Mouse (Mus musculus) embryonic facial prominence, embryonic 12.5 days (tissue): ENCODE results near the gene Extl1. TPM values are rescaled to one million over a fixed set of nuclear protein-coding genes. Genes with fewer than 3 reads are reported as not detected.

Experiments used
- ATAC-seq: fragments of 200-750 bp; cut with Nextera tagmentation; 2 replicates; pipeline ENCODE4 v1.8.0; 2017; ENCODE audit not compliant: insufficient number of reproducible peaks, insufficient read depth, low FRiP score, low TSS enrichment
- H3K27ac ChIP-seq: fragments of 300-500 bp; sonication (generic); 2 replicates; pipeline ENCODE4 v1.5.1; 2016; ENCODE audit warnings: mild to moderate bottlenecking
- H3K27me3 ChIP-seq: fragments of 300-500 bp; sonication (generic); 2 replicates; pipeline ENCODE4 v1.6.1; 2016; ENCODE audit warnings: mild to moderate bottlenecking, moderate library complexity
- H3K36me3 ChIP-seq: fragments of 300-500 bp; sonication (generic); 2 replicates; pipeline ENCODE4 v1.6.1; 2016; ENCODE audit warnings: mild to moderate bottlenecking
- H3K4me1 ChIP-seq: fragments of 300-500 bp; sonication (generic); 2 replicates; pipeline ENCODE4 v1.6.1; 2016
- H3K4me2 ChIP-seq: fragments of 300-500 bp; sonication (generic); replicated peaks from 2 replicates; pipeline ENCODE4 v1.6.1; 2016; ENCODE audit warnings: mild to moderate bottlenecking, moderate library complexity
- H3K4me3 ChIP-seq: fragments of 300-500 bp; sonication (generic); 2 replicates; pipeline ENCODE4 v1.5.1; 2016; ENCODE audit warnings: mild to moderate bottlenecking
- H3K9ac ChIP-seq: fragments of 300-500 bp; sonication (generic); 2 replicates; pipeline ENCODE4 v1.6.1; 2016; ENCODE audit warnings: mild to moderate bottlenecking, moderate library complexity
- H3K9me3 ChIP-seq: fragments of 300-500 bp; sonication (generic); 2 replicates; pipeline ENCODE4 v1.6.1; 2016; ENCODE audit warnings: mild to moderate bottlenecking, moderate library complexity
- WGBS: fragments of 180-500 bp; shearing (Covaris S2); methylation state at CpG from one replicate; pipeline ENCODE4 v1.1.7; 2016; 5-methylcytosine and 5-hydroxymethylcytosine counted together
- polyA plus RNA-seq: library from polyadenylated mRNA; unstranded; fragments of >200 nt; fragmentation: Nextera tagmentation; extraction: Ambion mirVana; gene quantifications from 2 replicates; pipeline ENCODE4 v1.2.1, GENCODE M21; 2016

The Extl1 gene
- polyA plus RNA-seq, 1 experiment from 2014 or later = 2.1 TPM

- Histone ChIP-seq H3K27ac (no peak overlapping the region), H3K9ac (no peak overlapping the region), H3K36me3 (no peaks in the 10 kb centered on the region), H3K4me1 (no peaks in the 10 kb centered on the region), H3K4me2 (no peak overlapping the region), H3K4me3 (no peak overlapping the region), H3K9me3 (no peaks in the 10 kb centered on the region), H3K27me3 (no peaks in the 10 kb centered on the region)
- WGBS = 74% methylated on average over 5 of the region's 5 CpGs
- ATAC-seq = no peak
These were observed 59.0 kb downstream of the Extl1 start for GRCm38 (mm10) chr4:134324655-134325054.

- Histone ChIP-seq H3K4me3 (no peak overlapping the region), H3K9ac (no peak overlapping the region), H3K4me2 (no peak overlapping the region), H3K4me1 (no peaks in the 10 kb centered on the region), H3K36me3 (no peaks in the 10 kb centered on the region), H3K27me3 (no peaks in the 10 kb centered on the region), H3K27ac (no peak overlapping the region), H3K9me3 (no peaks in the 10 kb centered on the region)
- WGBS = 57% methylated on average over 3 of the region's 3 CpGs
- ATAC-seq = no peak
These were observed 62.1 kb downstream of the Extl1 start for GRCm38 (mm10) chr4:134321524-134321923.

GRCm38 (mm10) chr4:134319674-134320073, 64.0 kb downstream of the Extl1 start:
- Histone ChIP-seq H3K4me1 (peaks cover 6% of the 10 kb centered on the region; the same call in 1 of the 2 replicates), H3K27me3 (no peaks in the 10 kb centered on the region), H3K27ac (no peak overlapping the region), H3K9me3 (no peaks in the 10 kb centered on the region), H3K4me3 (no peak overlapping the region), H3K9ac (no peak overlapping the region), H3K4me2 (no peak overlapping the region), H3K36me3 (no peaks in the 10 kb centered on the region)
- ATAC-seq = no peak
- WGBS = 73% methylated on average over 5 of the region's 5 CpGs

GRCm38 (mm10) chr4:134319074-134319473, 64.6 kb downstream of the Extl1 start:
- no peak for ATAC-seq
- Histone ChIP-seq H3K27me3 (no peaks in the 10 kb centered on the region), H3K9ac (no peak overlapping the region), H3K4me1 (peaks cover 10% of the 10 kb centered on the region; the same call in 1 of the 2 replicates), H3K27ac (no peak overlapping the region), H3K36me3 (no peaks in the 10 kb centered on the region), H3K9me3 (no peaks in the 10 kb centered on the region), H3K4me2 (no peak overlapping the region), H3K4me3 (no peak overlapping the region)
- 89% methylated on average over 5 of the region's 5 CpGs for WGBS

- Histone ChIP-seq H3K36me3 (no peaks in the 10 kb centered on the region), H3K9ac (no peak overlapping the region), H3K4me3 (no peak overlapping the region), H3K27ac (no peak overlapping the region), H3K4me1 (peaks cover 10% of the 10 kb centered on the region; the same call in 1 of the 2 replicates), H3K9me3 (no peaks in the 10 kb centered on the region), H3K27me3 (no peaks in the 10 kb centered on the region), H3K4me2 (no peak overlapping the region)
- WGBS = 46% methylated on average over 16 of the region's 16 CpGs
- ATAC-seq = no peak
These were observed 67.3 kb downstream of the Extl1 start for GRCm38 (mm10) chr4:134316390-134316789.

- H3K36me3 ChIP-seq = no peaks in the 10 kb centered on the region
- H3K9me3 ChIP-seq = no peaks in the 10 kb centered on the region
- no peaks in the 10 kb centered on the region for H3K27me3 ChIP-seq
- 72% methylated on average over 9 of the region's 9 CpGs for WGBS
- peaks cover 10% of the 10 kb centered on the region; the same call in 1 of the 2 replicates for H3K4me1 ChIP-seq
- H3K9ac ChIP-seq = no peak overlapping the region
- no peak overlapping the region for H3K27ac ChIP-seq
- no peak overlapping the region for H3K4me2 ChIP-seq
- no peak overlapping the region for H3K4me3 ChIP-seq
- no peak for ATAC-seq
These were observed 68.2 kb downstream of the Extl1 start for GRCm38 (mm10) chr4:134315470-134315869.

- Histone ChIP-seq H3K27me3 (no peaks in the 10 kb centered on the region), H3K4me3 (no peak within 1 kb of the TSS), H3K27ac (no peak within 1 kb of the TSS), H3K9me3 (no peaks in the 10 kb centered on the region), H3K36me3 (no peaks in the 10 kb centered on the region), H3K4me2 (0 out of 2 replicates have a peak within 1 kb of the TSS, but pooled peaks have one; percentile 7), H3K9ac (no peak within 1 kb of the TSS), H3K4me1 (peaks cover 10% of the 10 kb centered on the region; the same call in 1 of the 2 replicates)
- no peak for ATAC-seq
- 38% methylated on average over 11 of the region's 11 CpGs for WGBS
These were observed 68.8 kb downstream of the Extl1 start, which contains the start of gene Trim63 for GRCm38 (mm10) chr4:134314876-134315275. TSS of gene Trim63 (plus strand) at chr4:134315120.

- Histone ChIP-seq H3K27ac (no peak overlapping the region), H3K27me3 (no peaks in the 10 kb centered on the region), H3K4me1 (peaks cover 10% of the 10 kb centered on the region; the same call in 1 of the 2 replicates), H3K9me3 (no peaks in the 10 kb centered on the region), H3K4me2 (no peak overlapping the region), H3K36me3 (no peaks in the 10 kb centered on the region), H3K9ac (no peak overlapping the region), H3K4me3 (no peak overlapping the region)
- ATAC-seq = no peak
- WGBS = 78% methylated on average over 4 of the region's 4 CpGs
These were observed 69.5 kb downstream of the Extl1 start for GRCm38 (mm10) chr4:134314081-134314655.

GRCm38 (mm10) chr4:134312901-134313300, 70.7 kb downstream of the Extl1 start:
- Histone ChIP-seq H3K4me2 (no peak overlapping the region), H3K9me3 (no peaks in the 10 kb centered on the region), H3K9ac (no peak overlapping the region), H3K27me3 (no peaks in the 10 kb centered on the region), H3K4me3 (no peak overlapping the region), H3K36me3 (no peaks in the 10 kb centered on the region), H3K27ac (no peak overlapping the region), H3K4me1 (peaks cover 10% of the 10 kb centered on the region; the same call in 1 of the 2 replicates)
- WGBS = 95% methylated on average over 6 of the region's 6 CpGs
- no peak for ATAC-seq

GRCm38 (mm10) chr4:134312341-134312740, 71.3 kb downstream of the Extl1 start:
- Histone ChIP-seq H3K4me2 (no peak overlapping the region), H3K9ac (no peak overlapping the region), H3K36me3 (no peaks in the 10 kb centered on the region), H3K9me3 (no peaks in the 10 kb centered on the region), H3K4me1 (peaks cover 14% of the 10 kb centered on the region), H3K27ac (no peak overlapping the region), H3K27me3 (no peaks in the 10 kb centered on the region), H3K4me3 (no peak overlapping the region)
- WGBS = 90% methylated on average over 5 of the region's 5 CpGs
- no peak for ATAC-seq

- Histone ChIP-seq H3K27me3 (no peaks in the 10 kb centered on the region), H3K36me3 (no peaks in the 10 kb centered on the region), H3K9ac (no peak overlapping the region), H3K4me3 (no peak overlapping the region), H3K4me2 (no peak overlapping the region), H3K9me3 (no peaks in the 10 kb centered on the region), H3K4me1 (peaks cover 20% of the 10 kb centered on the region), H3K27ac (no peak overlapping the region)
- WGBS = 84% methylated on average over 9 of the region's 9 CpGs
- ATAC-seq = no peak
These were observed 71.9 kb downstream of the Extl1 start for GRCm38 (mm10) chr4:134311784-134312183.

GRCm38 (mm10) chr4:134310656-134311055, 73.0 kb downstream of the Extl1 start:
- no peak overlapping the region for H3K27ac ChIP-seq
- peaks cover 20% of the 10 kb centered on the region for H3K4me1 ChIP-seq
- H3K27me3 ChIP-seq = no peaks in the 10 kb centered on the region
- H3K4me2 ChIP-seq = no peak overlapping the region
- WGBS = 88% methylated on average over 9 of the region's 9 CpGs
- no peaks in the 10 kb centered on the region for H3K9me3 ChIP-seq
- H3K9ac ChIP-seq = no peak overlapping the region
- no peak overlapping the region for H3K4me3 ChIP-seq
- no peak for ATAC-seq
- H3K36me3 ChIP-seq = no peaks in the 10 kb centered on the region
